Mouse (Mus musculus) forebrain, embryonic 12.5 days (tissue): Measurements from ENCODE around the gene Uspl1. TPM values are rescaled to one million over a fixed set of nuclear protein-coding genes. Genes with fewer than 3 reads are reported as not detected.
A peak's percentile ranks its signal among the peaks of the same experiment; 100 is the strongest.

Experiments
- ATAC-seq: fragments of 200-750 bp; cut with Nextera tagmentation; 2 replicates; pipeline ENCODE4 v1.8.0; 2017; ENCODE audit warnings: moderate TSS enrichment; ENCODE audit not compliant: low FRiP score
- H3K27ac ChIP-seq: fragments of 300-500 bp; sonication (generic); 2 replicates; pipeline ENCODE4 v1.5.1; 2016; ENCODE audit warnings: mild to moderate bottlenecking
- H3K27me3 ChIP-seq: fragments of 300-500 bp; sonication (generic); 2 replicates; pipeline ENCODE4 v1.6.1; 2016; ENCODE audit warnings: mild to moderate bottlenecking
- H3K36me3 ChIP-seq: fragments of 300-500 bp; sonication (generic); replicated peaks from 2 replicates; pipeline ENCODE4 v1.6.1; 2016; ENCODE audit warnings: mild to moderate bottlenecking
- H3K4me1 ChIP-seq: fragments of 300-500 bp; sonication (generic); 2 replicates; pipeline ENCODE4 v1.6.1; 2016
- H3K4me2 ChIP-seq: fragments of 300-500 bp; sonication (generic); 2 replicates; pipeline ENCODE4 v1.6.1; 2016; ENCODE audit warnings: mild to moderate bottlenecking, moderate library complexity
- H3K4me3 ChIP-seq: fragments of 300-500 bp; sonication (generic); replicated peaks from 2 replicates; pipeline ENCODE4 v1.5.1; 2016; ENCODE audit warnings: mild to moderate bottlenecking
- H3K9ac ChIP-seq: fragments of 300-500 bp; sonication (generic); 2 replicates; pipeline ENCODE4 v1.6.1; 2016; ENCODE audit warnings: mild to moderate bottlenecking
- H3K9me3 ChIP-seq: fragments of 300-500 bp; sonication (generic); 2 replicates; pipeline ENCODE4 v1.6.1; 2016
- WGBS: fragments of 180-500 bp; shearing (Covaris S2); methylation state at CpG from one replicate; pipeline ENCODE4 v1.1.7; 2016; 5-methylcytosine and 5-hydroxymethylcytosine counted together
- polyA plus RNA-seq: library from polyadenylated mRNA; unstranded; fragments of >200 nt; fragmentation: Nextera tagmentation; extraction: Ambion mirVana; gene quantifications from 2 replicates; pipeline ENCODE4 v1.2.1, GENCODE M21; 2016

The Uspl1 gene
- polyA plus RNA-seq, 1 experiment from 2014 or later: 73.8 TPM

DNA sequence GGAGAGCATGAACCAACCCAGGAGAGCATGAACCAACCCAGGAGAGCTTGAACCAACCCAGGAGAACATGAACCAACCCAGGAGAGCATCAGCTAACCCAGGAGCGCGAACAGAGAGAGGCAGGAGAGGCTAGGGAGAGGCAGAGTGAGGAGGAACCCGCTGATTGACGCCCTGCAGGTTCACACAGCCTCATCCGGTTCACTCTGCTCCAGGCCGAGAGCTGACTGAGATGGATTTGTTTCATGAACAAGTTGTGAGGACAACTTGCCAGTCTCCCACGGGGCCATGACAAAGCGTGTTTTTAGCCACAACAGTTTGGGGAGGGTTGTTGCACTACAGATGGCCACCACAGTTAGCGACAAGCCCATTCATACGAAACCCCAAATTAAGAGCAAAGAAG, 11.9 kb upstream of the Uspl1 start:
- ATAC-seq: no peak
- no peak overlapping the region for H3K9ac ChIP-seq
- WGBS: 77% methylated on average over 10 of the region's 10 CpGs

GRCm38 (mm10) chr5:149174527-149174926, 9.6 kb upstream of the Uspl1 start:
- H3K27ac ChIP-seq: no peak overlapping the region
- 89% methylated on average over 7 of the region's 7 CpGs for WGBS
- no peaks in the 10 kb centered on the region for H3K4me1 ChIP-seq
- no peaks in the 10 kb centered on the region for H3K9me3 ChIP-seq
- ATAC-seq: no peak
- no peaks in the 10 kb centered on the region for H3K27me3 ChIP-seq
- no peak overlapping the region for H3K9ac ChIP-seq
- no peak overlapping the region for H3K4me3 ChIP-seq
- H3K4me2 ChIP-seq: no peak overlapping the region
- no peaks in the 10 kb centered on the region for H3K36me3 ChIP-seq

More for the DNA sequence above, 11.9 kb upstream of the Uspl1 start:
- no peaks in the 10 kb centered on the region for H3K36me3 ChIP-seq
- no peak overlapping the region for H3K27ac ChIP-seq
- H3K4me1 ChIP-seq: no peaks in the 10 kb centered on the region
- no peak overlapping the region for H3K4me3 ChIP-seq
- no peaks in the 10 kb centered on the region for H3K9me3 ChIP-seq
- no peaks in the 10 kb centered on the region for H3K27me3 ChIP-seq
- no peak overlapping the region for H3K4me2 ChIP-seq

DNA sequence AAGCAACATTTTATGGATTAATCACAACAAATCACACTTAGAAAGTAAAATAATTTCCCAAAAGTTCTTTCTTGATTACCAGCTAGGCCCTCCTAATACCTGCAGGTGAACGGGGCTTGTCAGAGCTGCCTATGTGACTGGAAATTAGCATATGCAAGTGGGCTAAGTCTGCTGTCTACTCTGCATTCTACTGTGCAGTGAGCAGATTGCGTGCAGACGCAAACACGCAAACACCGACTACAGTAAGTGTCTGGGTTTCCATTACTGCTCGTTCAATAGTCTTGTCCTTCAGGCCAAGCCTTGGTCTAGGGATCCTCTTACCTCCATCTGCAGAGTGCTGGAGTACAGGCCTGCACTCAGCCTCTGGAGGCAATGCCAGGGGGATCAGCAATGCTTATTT, 8.4 kb upstream of the Uspl1 start:
- Histone ChIP-seq H3K27ac (no peak overlapping the region), H3K9me3 (no peaks in the 10 kb centered on the region), H3K36me3 (no peaks in the 10 kb centered on the region), H3K9ac (no peak overlapping the region), H3K4me3 (no peak overlapping the region), H3K4me1 (no peaks in the 10 kb centered on the region), H3K4me2 (no peak overlapping the region), H3K27me3 (no peaks in the 10 kb centered on the region)
- no peak for ATAC-seq
- WGBS: 88% methylated on average over 6 of the region's 6 CpGs

- WGBS: 89% methylated on average over 5 of the region's 5 CpGs
Measured at GRCm38 (mm10) chr5:149178095-149178494, 6.1 kb upstream of the Uspl1 start.

DNA sequence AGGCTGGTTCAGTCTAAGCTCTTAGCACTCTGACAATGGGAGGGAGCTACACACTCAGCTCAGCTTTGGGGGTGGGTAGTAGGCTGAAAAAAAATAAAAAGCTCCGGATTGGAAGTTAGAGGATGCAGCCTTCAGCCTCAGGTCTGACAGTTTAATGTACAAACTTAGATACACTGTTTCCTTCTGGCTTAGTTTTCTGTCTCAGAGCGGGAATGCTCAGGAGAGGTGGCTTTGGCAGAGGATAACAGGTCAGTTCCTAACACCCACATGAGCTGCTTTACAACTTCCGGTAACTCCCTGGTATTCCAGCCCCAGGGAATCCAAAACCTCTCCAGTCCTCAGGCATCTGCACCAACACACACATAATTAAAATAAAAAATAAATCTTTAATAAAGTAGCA, 4.3 kb upstream of the Uspl1 start:
- 91% methylated on average over 3 of the region's 3 CpGs for whole genome bisulfite sequencing
- no peak for ATAC-seq
- H3K27ac ChIP-seq: no peak overlapping the region
- no peaks in the 10 kb centered on the region for H3K9me3 ChIP-seq
- no peaks in the 10 kb centered on the region for H3K36me3 ChIP-seq
- no peak overlapping the region for H3K4me3 ChIP-seq
- no peak overlapping the region for H3K4me2 ChIP-seq
- no peak overlapping the region for H3K9ac ChIP-seq
- no peaks in the 10 kb centered on the region for H3K27me3 ChIP-seq
- peaks cover 6% of the 10 kb centered on the region; the same call in 1 of the 2 replicates for H3K4me1 ChIP-seq

More at GRCm38 (mm10) chr5:149178095-149178494, 6.1 kb upstream of the Uspl1 start:
- no peak overlapping the region for H3K4me3 ChIP-seq
- H3K4me1 ChIP-seq: peaks cover 6% of the 10 kb centered on the region; the same call in 1 of the 2 replicates
- no peaks in the 10 kb centered on the region for H3K27me3 ChIP-seq
- no peak overlapping the region for H3K27ac ChIP-seq
- no peaks in the 10 kb centered on the region for H3K36me3 ChIP-seq
- H3K4me2 ChIP-seq: no peak overlapping the region
- no peak for ATAC-seq
- H3K9me3 ChIP-seq: no peaks in the 10 kb centered on the region
- H3K9ac ChIP-seq: no peak overlapping the region

- no peaks in the 10 kb centered on the region; the same call in 1 of the 2 replicates for H3K36me3 ChIP-seq
- no peak overlapping the region for H3K27ac ChIP-seq
- 87% methylated on average over 5 of the region's 5 CpGs for WGBS
- H3K9me3 ChIP-seq: no peaks in the 10 kb centered on the region
- H3K9ac ChIP-seq: no peak overlapping the region
- H3K4me3 ChIP-seq: no peak overlapping the region
- no peak overlapping the region for H3K4me2 ChIP-seq
- peaks cover 24% of the 10 kb centered on the region for H3K4me1 ChIP-seq
- no peaks in the 10 kb centered on the region for H3K27me3 ChIP-seq
- no peak for ATAC-seq
Measured at GRCm38 (mm10) chr5:149182186-149182870, 1.8 kb upstream of the Uspl1 start.

GRCm38 (mm10) chr5:149183122-149183521, 1.0 kb upstream of the Uspl1 start:
- Histone ChIP-seq H3K27me3 (no peaks in the 10 kb centered on the region), H3K4me1 (peaks cover 24% of the 10 kb centered on the region), H3K27ac (0 out of 2 replicates have a peak overlapping the region, but pooled peaks have one; percentile 96), H3K9ac (peak overlapping the region; percentile 80; the same call in 1 of the 2 replicates), H3K9me3 (no peaks in the 10 kb centered on the region), H3K4me3 (peak overlapping the region; percentile 75), H3K36me3 (no peaks in the 10 kb centered on the region; the same call in 1 of the 2 replicates), H3K4me2 (peak overlapping the region; percentile 59)
- WGBS: 53% methylated on average over 1 of the region's 1 CpGs
- no peak for ATAC-seq

DNA sequence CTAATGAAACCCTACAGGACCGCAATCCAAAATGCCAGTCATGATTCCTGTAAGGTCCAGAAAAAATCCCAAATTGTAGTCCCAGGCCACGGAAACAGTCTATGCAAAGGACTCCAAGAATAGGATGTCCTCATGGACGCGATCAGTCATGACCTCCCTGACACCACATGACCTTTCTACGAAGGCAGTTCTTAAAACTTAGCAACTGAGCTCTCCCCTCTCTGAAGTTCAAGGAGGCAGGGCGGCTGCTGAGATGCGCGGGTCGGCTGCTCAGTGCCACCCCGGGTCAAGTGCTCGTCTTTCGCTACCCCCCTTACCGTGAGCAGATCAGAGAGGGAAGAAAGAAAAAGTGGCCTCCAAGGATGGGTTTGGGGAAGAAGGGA, 438 bp upstream of the Uspl1 start:
- no peaks in the 10 kb centered on the region for H3K27me3 ChIP-seq
- peak overlapping the region; percentile 59 for H3K4me2 ChIP-seq
- ATAC-seq: peak; percentile 79
- H3K36me3 ChIP-seq: no peaks in the 10 kb centered on the region; the same call in 1 of the 2 replicates
- H3K9me3 ChIP-seq: no peaks in the 10 kb centered on the region
- WGBS: 0% methylated on average over 13 of the region's 13 CpGs
- peaks cover 24% of the 10 kb centered on the region for H3K4me1 ChIP-seq
- H3K9ac ChIP-seq: peak overlapping the region; percentile 80
- peak overlapping the region; percentile 96 for H3K27ac ChIP-seq
- H3K4me3 ChIP-seq: peak overlapping the region; percentile 75

DNA sequence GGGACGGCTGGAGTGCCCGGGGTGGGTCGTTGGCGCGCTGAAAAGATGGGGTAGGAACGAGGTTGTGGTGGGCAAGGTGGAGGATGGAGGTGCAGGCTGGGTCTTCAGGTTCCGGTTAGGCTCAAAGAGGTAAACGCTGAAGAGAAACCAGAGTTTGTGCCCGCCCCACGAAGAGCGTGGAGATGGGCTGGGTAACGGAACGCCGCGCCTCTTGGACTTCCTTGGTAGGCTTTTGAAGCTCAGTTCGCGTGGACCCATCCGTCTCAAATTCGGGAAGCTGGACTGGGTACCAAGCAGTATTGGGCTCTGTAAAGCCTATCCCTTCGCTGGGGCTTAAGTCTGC, 665 bp downstream of the Uspl1 start:
- H3K4me2 ChIP-seq: peak overlapping the region; percentile 83
- peak overlapping the region; percentile 96 for H3K27ac ChIP-seq
- ATAC-seq: no peak
- no peaks in the 10 kb centered on the region for H3K9me3 ChIP-seq
- peaks cover 10% of the 10 kb centered on the region for H3K36me3 ChIP-seq
- under 1% methylated on average over 20 of the region's 20 CpGs for WGBS
- peak overlapping the region; percentile 83 for H3K9ac ChIP-seq
- peaks cover 24% of the 10 kb centered on the region for H3K4me1 ChIP-seq
- peak overlapping the region; percentile 75 for H3K4me3 ChIP-seq
- no peaks in the 10 kb centered on the region for H3K27me3 ChIP-seq

DNA sequence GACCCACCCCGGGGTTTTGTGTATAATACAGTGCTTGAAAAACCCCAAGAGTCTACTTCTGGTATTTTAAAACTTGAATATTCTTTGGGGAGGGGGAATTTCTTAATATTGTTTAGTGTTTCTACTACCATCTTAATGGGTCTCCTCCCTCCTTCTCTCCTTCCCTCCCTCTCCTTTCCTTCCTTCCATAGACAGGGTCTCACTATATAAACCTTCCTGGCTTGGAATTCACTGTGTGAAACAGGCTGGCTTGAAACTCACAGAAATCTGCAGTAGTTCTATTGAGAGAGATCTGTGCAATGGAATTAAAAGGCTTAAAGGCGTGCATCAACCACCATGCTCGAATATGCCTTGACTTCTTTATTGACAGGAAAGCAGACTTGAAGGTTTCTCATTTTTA, 1.7 kb downstream of the Uspl1 start:
- no peak for ATAC-seq
- Histone ChIP-seq H3K36me3 (peaks cover 20% of the 10 kb centered on the region), H3K27ac (no peak overlapping the region), H3K9me3 (no peaks in the 10 kb centered on the region), H3K4me1 (peaks cover 24% of the 10 kb centered on the region), H3K4me3 (peak overlapping the region; percentile 75), H3K27me3 (no peaks in the 10 kb centered on the region), H3K4me2 (peak overlapping the region; percentile 83), H3K9ac (peak overlapping the region; percentile 83)
- 82% methylated on average over 3 of the region's 3 CpGs for WGBS

- no peak overlapping the region for H3K9ac ChIP-seq
- H3K36me3 ChIP-seq: peaks cover 59% of the 10 kb centered on the region
- ATAC-seq: no peak
- H3K9me3 ChIP-seq: no peaks in the 10 kb centered on the region
- peaks cover 17% of the 10 kb centered on the region for H3K4me1 ChIP-seq
- no peak overlapping the region for H3K27ac ChIP-seq
- no peak overlapping the region for H3K4me2 ChIP-seq
- no peaks in the 10 kb centered on the region for H3K27me3 ChIP-seq
- H3K4me3 ChIP-seq: no peak overlapping the region
- WGBS: 100% methylated on average over 1 of the region's 1 CpGs
Measured at GRCm38 (mm10) chr5:149190160-149190559, 6.0 kb downstream of the Uspl1 start.

DNA sequence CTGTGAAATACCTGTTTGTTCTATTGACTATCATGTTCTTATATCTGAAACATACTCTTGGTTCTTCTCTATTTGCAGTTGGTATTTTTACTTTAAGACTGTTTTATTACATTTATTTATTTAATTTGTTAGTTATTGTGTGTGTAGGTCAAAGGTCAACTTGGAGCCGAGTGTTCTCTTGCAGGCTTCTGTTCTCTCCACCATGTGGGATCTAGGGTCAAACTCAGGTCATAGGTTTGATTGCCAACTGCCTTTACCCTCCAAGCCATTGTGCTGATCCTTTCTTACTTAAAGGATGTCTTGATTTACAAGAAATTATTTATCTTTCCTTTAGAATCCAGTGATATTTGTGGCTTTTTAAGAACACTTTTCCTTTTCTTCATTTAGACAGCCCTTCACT, 12.5 kb downstream of the Uspl1 start:
- H3K27me3 ChIP-seq: no peaks in the 10 kb centered on the region
- no peak overlapping the region for H3K27ac ChIP-seq
- H3K36me3 ChIP-seq: peaks cover 68% of the 10 kb centered on the region
- ATAC-seq: no peak
- 10% methylated on average over 1 of the region's 1 CpGs for WGBS
- no peak overlapping the region for H3K4me2 ChIP-seq
- no peak overlapping the region for H3K4me3 ChIP-seq
- H3K9ac ChIP-seq: no peak overlapping the region
- H3K4me1 ChIP-seq: peaks cover 17% of the 10 kb centered on the region
- no peaks in the 10 kb centered on the region for H3K9me3 ChIP-seq

- H3K4me2 ChIP-seq: no peak overlapping the region
- peaks cover 17% of the 10 kb centered on the region for H3K4me1 ChIP-seq
- no peak overlapping the region for H3K4me3 ChIP-seq
- peaks cover 72% of the 10 kb centered on the region for H3K36me3 ChIP-seq
- no peak overlapping the region for H3K27ac ChIP-seq
- ATAC-seq: no peak
- H3K27me3 ChIP-seq: no peaks in the 10 kb centered on the region
- WGBS: 100% methylated on average over 1 of the region's 1 CpGs
- no peak overlapping the region for H3K9ac ChIP-seq
- no peaks in the 10 kb centered on the region for H3K9me3 ChIP-seq
Measured at GRCm38 (mm10) chr5:149198782-149199181, 14.6 kb downstream of the Uspl1 start.
